Mouse (Mus musculus) midbrain, embryonic 11.5 days (tissue): ENCODE data around the gene 1700021F07Rik. TPM values are rescaled to one million over a fixed set of nuclear protein-coding genes. Genes with fewer than 3 reads are reported as not detected.

Source experiments
- ATAC-seq: fragments of 200-750 bp; cut with Nextera tagmentation; 2 replicates; pipeline ENCODE4 v1.8.0; 2017; ENCODE audit warnings: moderate TSS enrichment, moderate library complexity; ENCODE audit not compliant: low FRiP score
- DNase-seq: peaks from one replicate; pipeline ENCODE4 v3.0.0; 2015; ENCODE audit warnings: low spot score; ENCODE audit errors: missing footprints
- H3K27ac ChIP-seq: fragments of 300-500 bp; sonication (generic); 2 replicates; pipeline ENCODE4 v1.5.1; 2014; ENCODE audit warnings: low read depth, low read length
- H3K27me3 ChIP-seq: fragments of 300-500 bp; sonication (generic); 2 replicates; pipeline ENCODE4 v1.6.1; 2014; ENCODE audit warnings: mild to moderate bottlenecking, low read length, moderate library complexity, mixed read lengths; ENCODE audit not compliant: control insufficient read depth, insufficient read depth
- H3K36me3 ChIP-seq: fragments of 300-500 bp; sonication (generic); 2 replicates; pipeline ENCODE4 v1.6.1; 2014; ENCODE audit warnings: mild to moderate bottlenecking, low read length, moderate library complexity, mixed read lengths; ENCODE audit not compliant: control insufficient read depth, insufficient read depth
- H3K4me1 ChIP-seq: fragments of 300-500 bp; sonication (generic); 2 replicates; pipeline ENCODE4 v1.6.1; 2014; ENCODE audit warnings: low read length; ENCODE audit not compliant: control insufficient read depth, insufficient read depth
- H3K4me2 ChIP-seq: fragments of 300-500 bp; sonication (generic); 2 replicates; pipeline ENCODE4 v1.6.1; 2014; ENCODE audit warnings: mild to moderate bottlenecking, moderate library complexity
- H3K4me3 ChIP-seq: fragments of 300-500 bp; sonication (generic); 2 replicates; pipeline ENCODE4 v1.5.1; 2014; ENCODE audit warnings: low read depth, low read length
- H3K9ac ChIP-seq: fragments of 300-500 bp; sonication (generic); 2 replicates; pipeline ENCODE4 v1.6.1; 2014; ENCODE audit warnings: low read length
- H3K9me3 ChIP-seq: fragments of 300-500 bp; sonication (generic); 2 replicates; pipeline ENCODE4 v1.6.1; 2016; ENCODE audit warnings: low read length; ENCODE audit not compliant: control insufficient read depth
- WGBS: fragments of 180-500 bp; shearing (Covaris S2); extraction: QIAGEN DNeasy Blood & Tissue Kit; methylation state at CpG from one replicate; pipeline ENCODE4 v1.1.7; 2014; 5-methylcytosine and 5-hydroxymethylcytosine counted together
- polyA plus RNA-seq: library from polyadenylated mRNA; unstranded; fragments of >200 nt; fragmentation: Nextera tagmentation; extraction: Ambion mirVana; gene quantifications from 2 replicates; pipeline ENCODE4 v1.2.1, GENCODE M21; 2014

1700021F07Rik gene
- polyA plus RNA-seq, 1 experiment from 2014 or later = not detected

GRCm38 (mm10) chr2:173532711-173533462 lies 10.5 kb downstream of the 1700021F07Rik start:
- Histone ChIP-seq H3K4me3 (no peak overlapping the region), H3K27me3 (no peaks in the 10 kb centered on the region), H3K9ac (no peak overlapping the region), H3K27ac (no peak overlapping the region), H3K36me3 (no peaks in the 10 kb centered on the region), H3K4me2 (no peak overlapping the region), H3K4me1 (no peaks in the 10 kb centered on the region), H3K9me3 (no peaks in the 10 kb centered on the region)
- ATAC-seq = no peak
- no peak for DNase-seq
- 75% methylated on average over 15 of the region's 15 CpGs for WGBS

- 83% methylated on average over 7 of the region's 7 CpGs for WGBS
- Histone ChIP-seq H3K27ac (no peak overlapping the region), H3K4me2 (no peak overlapping the region), H3K9ac (no peak overlapping the region), H3K36me3 (no peaks in the 10 kb centered on the region), H3K4me3 (no peak overlapping the region), H3K27me3 (no peaks in the 10 kb centered on the region), H3K4me1 (no peaks in the 10 kb centered on the region), H3K9me3 (no peaks in the 10 kb centered on the region)
- ATAC-seq (no peak), DNase-seq (no peak)
These were observed 12.2 kb downstream of the 1700021F07Rik start for GRCm38 (mm10) chr2:173534581-173534980.

GRCm38 (mm10) chr2:173535390-173535789 lies 13.0 kb downstream of the 1700021F07Rik start:
- Histone ChIP-seq H3K4me1 (no peaks in the 10 kb centered on the region), H3K4me3 (no peak overlapping the region), H3K27ac (no peak overlapping the region), H3K36me3 (no peaks in the 10 kb centered on the region), H3K27me3 (no peaks in the 10 kb centered on the region), H3K4me2 (no peak overlapping the region), H3K9ac (no peak overlapping the region), H3K9me3 (no peaks in the 10 kb centered on the region)
- 88% methylated on average over 18 of the region's 18 CpGs for WGBS
- DNase-seq (no peak), ATAC-seq (no peak)

GRCm38 (mm10) chr2:173535886-173536285 lies 13.5 kb downstream of the 1700021F07Rik start:
- H3K9ac ChIP-seq = no peak overlapping the region
- DNase-seq (no peak), ATAC-seq (no peak)
- H3K27me3 ChIP-seq = no peaks in the 10 kb centered on the region
- no peaks in the 10 kb centered on the region for H3K4me1 ChIP-seq
- H3K36me3 ChIP-seq = no peaks in the 10 kb centered on the region
- H3K4me2 ChIP-seq = no peak overlapping the region
- H3K9me3 ChIP-seq = no peaks in the 10 kb centered on the region
- H3K27ac ChIP-seq = no peak overlapping the region
- 96% methylated on average over 9 of the region's 9 CpGs for WGBS
- no peak overlapping the region for H3K4me3 ChIP-seq

- Histone ChIP-seq H3K4me3 (no peak overlapping the region), H3K4me1 (no peaks in the 10 kb centered on the region), H3K4me2 (no peak overlapping the region), H3K9ac (no peak overlapping the region), H3K27me3 (no peaks in the 10 kb centered on the region), H3K9me3 (no peaks in the 10 kb centered on the region), H3K36me3 (no peaks in the 10 kb centered on the region), H3K27ac (no peak overlapping the region)
- WGBS = 57% methylated on average over 15 of the region's 15 CpGs
- DNase-seq (no peak), ATAC-seq (no peak)
These were observed 17.4 kb downstream of the 1700021F07Rik start for GRCm38 (mm10) chr2:173539781-173540180.

GRCm38 (mm10) chr2:173541748-173542147 lies 19.4 kb downstream of the 1700021F07Rik start:
- Histone ChIP-seq H3K27me3 (no peaks in the 10 kb centered on the region), H3K9me3 (no peaks in the 10 kb centered on the region)
- no peak for ATAC-seq

GRCm38 (mm10) chr2:173542716-173543115 lies 20.3 kb downstream of the 1700021F07Rik start:
- H3K4me3 ChIP-seq = no peak overlapping the region
- no peak for ATAC-seq
- WGBS = 78% methylated on average over 4 of the region's 4 CpGs
- no peaks in the 10 kb centered on the region for H3K9me3 ChIP-seq
- no peak overlapping the region for H3K27ac ChIP-seq
- no peaks in the 10 kb centered on the region for H3K36me3 ChIP-seq
- no peaks in the 10 kb centered on the region for H3K4me1 ChIP-seq
- no peak for DNase-seq
- H3K4me2 ChIP-seq = no peak overlapping the region
- H3K9ac ChIP-seq = no peak overlapping the region
- no peaks in the 10 kb centered on the region for H3K27me3 ChIP-seq

More at GRCm38 (mm10) chr2:173541748-173542147, 19.4 kb downstream of the 1700021F07Rik start:
- no peak for DNase-seq
- Histone ChIP-seq H3K9ac (no peak overlapping the region), H3K36me3 (no peaks in the 10 kb centered on the region), H3K27ac (no peak overlapping the region), H3K4me1 (no peaks in the 10 kb centered on the region), H3K4me3 (no peak overlapping the region), H3K4me2 (no peak overlapping the region)
- 65% methylated on average over 4 of the region's 4 CpGs for WGBS

GRCm38 (mm10) chr2:173545992-173546703 lies 23.8 kb downstream of the 1700021F07Rik start:
- DNase-seq = peak; percentile 98
- no peaks in the 10 kb centered on the region for H3K36me3 ChIP-seq
- H3K4me3 ChIP-seq = no peak overlapping the region
- peak; percentile 77 for ATAC-seq
- H3K9ac ChIP-seq = no peak overlapping the region
- H3K27ac ChIP-seq = no peak overlapping the region
- WGBS = 46% methylated on average over 15 of the region's 15 CpGs
- no peaks in the 10 kb centered on the region for H3K27me3 ChIP-seq
- H3K4me2 ChIP-seq = no peak overlapping the region
- no peaks in the 10 kb centered on the region for H3K9me3 ChIP-seq
- H3K4me1 ChIP-seq = no peaks in the 10 kb centered on the region

GRCm38 (mm10) chr2:173549236-173549635 lies 26.9 kb downstream of the 1700021F07Rik start:
- H3K9ac ChIP-seq = no peak overlapping the region
- 88% methylated on average over 10 of the region's 10 CpGs for WGBS
- ATAC-seq = no peak
- H3K36me3 ChIP-seq = no peaks in the 10 kb centered on the region
- H3K4me2 ChIP-seq = no peak overlapping the region
- H3K27ac ChIP-seq = no peak overlapping the region
- no peaks in the 10 kb centered on the region for H3K4me1 ChIP-seq
- H3K9me3 ChIP-seq = no peaks in the 10 kb centered on the region
- DNase-seq = no peak
- H3K4me3 ChIP-seq = no peak overlapping the region
- H3K27me3 ChIP-seq = no peaks in the 10 kb centered on the region
